Mouse (Mus musculus): ENCODE results near the gene Zswim3.

DNA sequence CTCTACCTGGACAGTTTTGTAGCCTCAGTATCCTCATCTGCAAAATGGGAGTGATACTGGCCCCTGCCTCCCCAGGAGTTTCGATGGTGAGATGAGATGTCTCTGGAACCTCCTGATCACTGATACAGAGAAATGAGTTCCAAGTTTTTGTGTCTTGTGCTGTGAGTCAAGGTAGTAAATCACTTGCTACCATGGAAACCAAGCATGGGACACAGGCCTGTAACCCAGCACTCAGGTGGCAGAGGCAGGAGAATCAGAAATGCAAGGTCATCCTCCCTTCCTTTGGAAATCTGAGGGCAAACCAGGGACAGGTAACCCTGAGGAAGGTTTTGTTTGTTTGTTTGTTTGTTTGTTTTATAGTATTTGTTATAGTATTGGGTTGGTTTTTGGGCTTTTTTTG is 24.2 kb downstream of the Zswim3 start:
- TF ChIP-seq GATA1 (IDR thresholded peaks at IDR 0.05; ENCODE audit: borderline replicate concordance, low read length) (no peak), FLI1 (IDR thresholded peaks at IDR 0.05; ENCODE audit: low read length) (no peak)
